In genomic region chr9:36767203-36768143, GRCm38 (mm10) we compare ENCODE assay signal across 8 mouse cellular contexts. TPM values are rescaled to one million over a fixed set of nuclear protein-coding genes. Genes with fewer than 3 reads are reported as not detected.
DNase-seq lines count a peak whose midpoint lies in the region; ATAC-seq and TF ChIP-seq lines count a peak whose summit lies in the region.

Gene Stt3a (minus strand): TSS chr9:36767679.

- under 1% methylated on average over 60 of the region's 60 CpGs for WGBS in forebrain, embryonic 16.5 days
- WGBS in lung, embryonic 14.5 days, result under 1% methylated on average over 60 of the region's 60 CpGs
- under 1% methylated on average over 60 of the region's 60 CpGs for WGBS in olfactory bulb, adult 2 months
- under 1% methylated on average over 60 of the region's 60 CpGs for WGBS in thymus, adult 2 months

- peak within 1 kb of the TSS; percentile 88 for H3K4me2 ChIP-seq in forebrain, embryonic 16.5 days (ENCODE audit: low read length)
- peak within 1 kb of the TSS; percentile 81 for H3K4me2 ChIP-seq in lung, embryonic 14.5 days

- H3K36me3 ChIP-seq in G1E (replicated peaks), result peaks cover 23% of the 10 kb centered on the region
- peaks cover 10% of the 10 kb centered on the region for H3K36me3 ChIP-seq in forebrain, embryonic 16.5 days (ENCODE audit: control insufficient read depth, insufficient read depth)
- H3K36me3 ChIP-seq in lung, embryonic 14.5 days (ENCODE audit: insufficient read depth), result peaks cover 25% of the 10 kb centered on the region
- H3K36me3 ChIP-seq in thymus, adult 2 months (ENCODE audit: control insufficient read depth, insufficient read depth, low read length), result no peaks in the 10 kb centered on the region; the same call in none of the 2 replicates

- ATAC-seq in G1E (ENCODE audit: extremely low read depth, insufficient number of reproducible peaks, low FRiP score, poor library complexity, severe bottlenecking), result peak; percentile 96
- ATAC-seq in forebrain, embryonic 16.5 days, result peak; percentile 99
- peak; percentile 100 for ATAC-seq in lung, embryonic 14.5 days (ENCODE audit: insufficient read depth)

- no peaks in the 10 kb centered on the region for H3K27me3 ChIP-seq in G1E (ENCODE audit: insufficient read depth, low read length)
- H3K27me3 ChIP-seq in forebrain, embryonic 16.5 days (replicated peaks; ENCODE audit: control insufficient read depth, insufficient read depth, low read length), result no peaks in the 10 kb centered on the region
- H3K27me3 ChIP-seq in lung, embryonic 14.5 days (ENCODE audit: insufficient read depth, low read length), result no peaks in the 10 kb centered on the region
- H3K27me3 ChIP-seq in thymus, adult 2 months (ENCODE audit: control insufficient read depth, insufficient read depth, low read length), result no peaks in the 10 kb centered on the region

- intact Hi-C loops in heart, postnatal 36 days (cut with DNase I), result loop anchor here (2.0 kb wide), 2 partner anchors 29 to 41 kb away; partner anchors contain the start of genes Chek1 and Ei24

- H3K9me3 ChIP-seq in G1E (replicated peaks), result no peaks in the 10 kb centered on the region
- no peaks in the 10 kb centered on the region for H3K9me3 ChIP-seq in forebrain, embryonic 16.5 days (ENCODE audit: control insufficient read depth, low read length)
- H3K9me3 ChIP-seq in lung, embryonic 14.5 days (ENCODE audit: low read depth, low read length), result no peaks in the 10 kb centered on the region

- TF ChIP-seq CTCF in G1E (IDR thresholded peaks at IDR 0.05; ENCODE audit: low read depth, low read length), result no peak
- 0 out of 2 replicates have a peak, but pooled peaks have one; percentile 16 for TF ChIP-seq CTCF in layer of hippocampus, adult 2 months (conservative IDR thresholded peaks at IDR 0.05)
- TF ChIP-seq CTCF in lung, embryonic 14.5 days (IDR thresholded peaks at IDR 0.05; ENCODE audit: low read depth), result no peak
- TF ChIP-seq CTCF in olfactory bulb, adult 2 months (IDR thresholded peaks at IDR 0.05; ENCODE audit: insufficient read depth, low read depth, low read length), result no peak
- TF ChIP-seq CTCF in thymus, adult 2 months (IDR thresholded peaks at IDR 0.05; ENCODE audit: borderline replicate concordance, control insufficient read depth, extremely low read depth, insufficient read depth, low read length, poor library complexity), result 0 out of 2 replicates have a peak, but pooled peaks have one; percentile 23

- peak within 1 kb of the TSS; percentile 75 for H3K9ac ChIP-seq in forebrain, embryonic 16.5 days (replicated peaks; ENCODE audit: low read depth, low read length)
- H3K9ac ChIP-seq in lung, embryonic 14.5 days, result peak within 1 kb of the TSS; percentile 85

- peak; percentile 80 for DNase-seq in G1E (ENCODE audit: low spot score)
- DNase-seq in cerebellum, adult 18-20 months, result peak; percentile 99 to 100
- DNase-seq in heart, postnatal 36 days, result peak; percentile 98 to 99
- DNase-seq in layer of hippocampus, adult 2 months (ENCODE audit: low spot score in 2 of 2), result peak; percentile 98 to 100
- peak; percentile 100 for DNase-seq in lung, embryonic 14.5 days
- peak; percentile 95 for DNase-seq in thymus, adult 2 months

- peak within 1 kb of the TSS; percentile 84 for H3K27ac ChIP-seq in forebrain, embryonic 16.5 days (ENCODE audit: low read length)
- peak within 1 kb of the TSS; percentile 96 for H3K27ac ChIP-seq in layer of hippocampus, adult 2 months
- H3K27ac ChIP-seq in lung, embryonic 14.5 days (ENCODE audit: low read depth), result peak within 1 kb of the TSS; percentile 93
- peak within 1 kb of the TSS; percentile 79 for H3K27ac ChIP-seq in olfactory bulb, adult 2 months (ENCODE audit: insufficient read depth, low read depth, low read length)
- H3K27ac ChIP-seq in thymus, adult 2 months (ENCODE audit: control insufficient read depth, insufficient read depth, low read length), result peak within 1 kb of the TSS; percentile 84

- H3K4me3 ChIP-seq in G1E (ENCODE audit: low read depth, low read length), result peak within 1 kb of the TSS; percentile 100
- peak within 1 kb of the TSS; percentile 88 for H3K4me3 ChIP-seq in forebrain, embryonic 16.5 days (replicated peaks; ENCODE audit: low read length)
- H3K4me3 ChIP-seq in layer of hippocampus, adult 2 months, result peak within 1 kb of the TSS; percentile 85
- peak within 1 kb of the TSS; percentile 96 for H3K4me3 ChIP-seq in lung, embryonic 14.5 days (ENCODE audit: low read depth, low read length)
- H3K4me3 ChIP-seq in olfactory bulb, adult 2 months (ENCODE audit: insufficient read depth, low read depth, low read length), result peak within 1 kb of the TSS; percentile 66
- H3K4me3 ChIP-seq in thymus, adult 2 months (ENCODE audit: control insufficient read depth, insufficient read depth, low read length), result peak within 1 kb of the TSS; percentile 75

- H3K4me1 ChIP-seq in G1E (ENCODE audit: insufficient read depth, low read depth, low read length), result peaks cover 13% of the 10 kb centered on the region
- peaks cover 16% of the 10 kb centered on the region for H3K4me1 ChIP-seq in forebrain, embryonic 16.5 days (replicated peaks; ENCODE audit: control insufficient read depth, insufficient read depth, low read length)
- no peaks in the 10 kb centered on the region for H3K4me1 ChIP-seq in lung, embryonic 14.5 days (ENCODE audit: insufficient read depth)
- no peaks in the 10 kb centered on the region for H3K4me1 ChIP-seq in olfactory bulb, adult 2 months (ENCODE audit: control insufficient read depth, insufficient read depth, low read length)
- H3K4me1 ChIP-seq in thymus, adult 2 months (replicated peaks; ENCODE audit: control insufficient read depth, insufficient read depth, low read length), result no peaks in the 10 kb centered on the region

- TF ChIP-seq POLR2A in olfactory bulb, adult 2 months (IDR thresholded peaks at IDR 0.05; ENCODE audit: insufficient read depth, low read depth, low read length), result peak; percentile 59; the same call in 1 of the 2 replicates
- peak; percentile 81; the same call in 1 of the 2 replicates for TF ChIP-seq POLR2A in thymus, adult 2 months (IDR thresholded peaks at IDR 0.05; ENCODE audit: control insufficient read depth, extremely low read depth, insufficient read depth, low read length, poor library complexity)

RNA-seq across cellular contexts. Expression of gene Stt3a, which starts in this region (rescaled TPM):
- 463 and 533 TPM in 2 replicates for total RNA-seq in G1E (2014; fragmentation: Nextera tagmentation)
- total RNA-seq in G1E (2017), result 565 and 862 TPM in 2 replicates
- polyA plus RNA-seq in G1E (2012), result 2.2 and 7.1 TPM in 2 replicates
- polyA plus RNA-seq in forebrain, embryonic 16.5 days (2015; fragmentation: Nextera tagmentation; extraction: Ambion mirVana), result 104 and 108 TPM in 2 replicates
- total RNA-seq in heart, postnatal 36 days (2021), result 10 to 100 TPM; 57.8 to 64.9 TPM
- total RNA-seq in layer of hippocampus, adult 2 months (2021), result 10 to 100 TPM; 70.6 to 80.9 TPM
- 243 and 260 TPM in 2 replicates for polyA plus RNA-seq in lung, embryonic 14.5 days (2014; fragmentation: Nextera tagmentation; extraction: Ambion mirVana)
- not detected in 2 replicates for polyA plus RNA-seq in olfactory bulb, adult 2 months (2012; ENCODE audit: insufficient read depth, insufficient read length, low replicate concordance, missing spikeins)
- polyA plus RNA-seq in thymus, adult 2 months (2012; rRNA removed), result 187 and 189 TPM in 2 replicates

Comparison
In these comparisons a context has a peak if more than half of its experiments do, and no peak if none do; other contexts are left out.
1. Peak in every context shown above with its lines: DNase-seq, ATAC-seq, H3K4me3 ChIP-seq and H3K27ac ChIP-seq.
2. RNA of gene Stt3a (total RNA-seq): 463 to 862 TPM in G1E; 70.6 to 80.9 TPM in layer of hippocampus, adult 2 months and 57.8 to 64.9 TPM in heart, postnatal 36 days; every median in the first group is over 4 times any median in the second.
3. CTCF ChIP-seq: peak in layer of hippocampus, adult 2 months (single experiment) and thymus, adult 2 months (single experiment); none in G1E (single experiment), lung, embryonic 14.5 days (single experiment) and olfactory bulb, adult 2 months (single experiment).